Mouse (Mus musculus): ENCODE measurements around the gene Col4a2.

The Col4a2 gene

GRCm38 (mm10) chr8:11312349-11313175 is at the start of gene Col4a2, which contains the start of gene Col4a1:
Col4a2 (plus strand) TSS chr8:11312805.
Col4a1 (minus strand) TSS chr8:11312826.
- DNase-seq (ENCODE audit: low read depth, low spot score) = peak; percentile 64

DNA sequence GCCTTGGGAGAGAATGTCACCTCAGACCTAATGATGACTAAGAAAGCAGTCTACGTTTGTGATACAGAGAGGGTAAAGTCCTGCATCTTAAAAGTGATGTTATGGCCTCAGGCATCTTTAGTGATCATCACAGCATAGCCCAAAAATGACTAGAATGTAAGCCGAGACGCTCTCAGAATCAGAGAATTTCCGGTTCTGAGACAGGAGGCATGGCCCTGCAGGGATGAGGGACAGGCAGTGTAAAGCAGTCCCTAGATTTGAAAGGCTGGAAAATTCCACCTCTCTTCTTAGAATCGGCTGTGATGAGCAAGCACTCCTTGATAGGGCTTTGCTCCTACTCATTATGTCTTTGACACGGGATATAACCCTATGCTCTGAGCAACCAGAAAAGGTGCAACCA is 48.8 kb upstream of the Col4a2 start:
- no peak for DNase-seq (ENCODE audit: low read depth, low spot score)

DNA sequence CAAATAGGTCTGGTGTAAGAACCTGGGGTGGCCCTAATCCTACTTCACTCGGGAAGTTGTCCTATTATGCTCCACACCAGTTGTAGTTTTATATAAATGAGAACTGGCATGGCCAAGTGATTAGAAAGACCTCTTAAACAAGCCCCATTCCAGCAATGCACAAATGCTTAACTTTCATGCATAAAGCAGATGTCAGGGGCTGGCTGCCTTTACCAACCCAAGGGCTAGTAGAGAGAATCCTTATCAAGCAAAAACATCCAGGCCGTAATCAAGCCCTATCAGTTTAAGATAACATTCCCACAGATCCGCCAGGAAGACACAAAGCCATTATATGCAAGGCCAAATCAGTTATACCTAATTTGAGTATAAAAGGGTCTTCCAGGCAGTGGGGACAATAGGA is 46.6 kb upstream of the Col4a2 start:
- no peak for DNase-seq (ENCODE audit: low read depth, low spot score)

DNA sequence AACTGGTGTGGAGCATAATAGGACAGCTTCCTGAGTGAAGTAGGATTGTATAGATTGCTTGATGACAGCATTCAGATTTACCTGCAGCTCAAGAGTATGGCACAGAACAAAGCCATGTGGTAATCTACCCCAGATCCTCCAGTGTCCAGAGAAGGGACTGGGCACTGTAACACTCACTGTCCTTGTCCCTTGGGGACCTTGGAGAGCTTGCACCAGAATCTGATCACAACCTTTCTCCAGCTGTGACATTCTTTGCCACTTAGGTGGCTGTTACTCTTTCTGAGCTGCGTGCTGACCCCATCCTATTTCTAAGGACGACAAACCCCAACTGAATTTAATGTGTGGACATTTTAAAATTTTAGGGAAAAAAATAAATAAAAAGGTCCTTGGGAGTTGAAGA is 46.1 kb upstream of the Col4a2 start:
- no peak for DNase-seq (ENCODE audit: low read depth, low spot score)

- no peak for DNase-seq (ENCODE audit: low read depth, low spot score)
Measured at GRCm38 (mm10) chr8:11268753-11269152, 43.9 kb upstream of the Col4a2 start.

DNA sequence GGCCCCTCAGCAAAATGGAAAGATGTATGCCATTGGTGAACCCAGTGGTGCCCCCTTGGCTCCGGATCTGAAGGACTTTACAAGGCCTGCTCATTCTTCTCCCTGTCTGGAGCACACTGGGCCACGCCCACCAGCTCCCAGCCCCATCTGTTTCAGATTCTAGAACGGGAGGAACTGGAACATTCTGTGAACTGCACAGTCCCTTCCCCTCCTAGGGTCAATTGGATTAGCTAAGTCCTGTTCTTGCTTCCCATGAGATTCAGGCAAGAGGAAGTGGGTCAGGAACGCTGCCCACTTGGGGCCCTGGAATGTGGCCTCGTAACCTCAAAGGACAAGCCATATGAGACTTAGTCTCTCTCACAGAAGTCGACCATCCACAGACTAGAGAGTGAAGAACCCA is 41.8 kb upstream of the Col4a2 start:
- no peak for DNase-seq (ENCODE audit: low read depth, low spot score)

DNA sequence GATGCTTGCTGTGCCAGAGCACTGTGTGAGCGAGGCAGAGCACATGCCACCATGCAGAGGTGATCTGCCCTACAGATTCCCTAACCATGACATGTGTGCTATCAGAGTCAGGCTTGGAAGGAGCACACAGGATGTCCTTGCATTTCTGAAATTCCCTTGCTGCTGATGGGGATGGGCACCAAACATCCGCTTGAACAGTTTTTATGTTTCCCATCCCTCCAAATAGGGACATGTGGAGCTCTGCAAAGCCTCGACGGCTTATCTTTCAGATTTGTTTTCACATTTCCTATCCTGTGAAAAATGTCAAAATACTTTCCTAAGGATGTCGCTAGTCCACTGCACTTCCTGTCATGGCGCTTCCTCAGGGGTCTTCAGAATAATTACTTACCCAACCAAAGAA is 40.4 kb upstream of the Col4a2 start:
- DNase-seq (ENCODE audit: low read depth, low spot score) = no peak

DNA sequence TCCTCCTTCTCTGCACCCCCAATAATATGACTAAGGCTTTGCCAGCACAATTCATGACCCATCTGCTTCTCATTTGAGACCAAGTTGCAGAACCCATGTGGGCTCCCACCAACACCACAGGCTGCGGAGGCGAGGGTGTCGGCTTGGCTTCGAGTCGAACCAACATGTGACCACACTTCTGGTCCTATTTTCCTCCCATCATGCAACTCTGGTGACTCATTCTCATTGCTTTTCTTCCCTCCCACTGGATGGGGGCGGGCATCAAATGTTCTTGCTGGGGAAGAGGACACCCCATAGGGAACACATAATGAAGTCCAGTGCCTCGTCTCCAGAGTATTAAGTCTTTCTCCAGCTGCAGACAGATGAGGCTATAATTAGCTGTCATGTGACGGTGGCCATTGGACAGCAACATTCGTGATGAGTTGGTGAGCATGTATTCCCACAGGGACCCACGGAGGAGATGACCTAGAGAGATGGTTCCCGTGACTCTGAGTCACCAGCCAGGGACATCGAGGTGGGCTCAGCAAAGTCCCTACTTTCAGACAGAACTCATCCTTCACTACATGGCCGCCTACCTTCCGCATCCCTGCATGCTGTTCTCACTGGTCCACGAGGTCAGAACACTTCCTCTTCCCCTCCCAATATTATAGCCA is 39.0 kb upstream of the Col4a2 start:
- DNase-seq (ENCODE audit: low read depth, low spot score) = no peak

DNA sequence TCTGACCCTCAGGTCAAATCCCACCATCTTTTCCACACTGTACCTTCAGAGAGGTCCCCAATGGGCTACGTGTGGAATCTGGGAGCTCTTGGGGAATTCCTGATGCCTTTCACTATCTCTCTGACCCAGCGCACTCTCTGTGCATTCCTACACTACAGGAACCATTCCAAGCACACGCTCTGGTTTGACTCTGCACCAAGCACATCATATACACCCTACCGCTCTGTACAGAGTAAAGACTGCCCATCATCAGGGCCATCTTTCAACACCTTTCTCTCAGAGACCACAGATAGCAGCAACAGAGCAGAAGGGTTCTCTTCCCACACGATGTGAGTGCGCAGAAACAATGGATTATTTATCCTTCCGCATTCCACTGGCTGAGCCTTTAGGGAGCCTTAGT is 38.2 kb upstream of the Col4a2 start:
- no peak for DNase-seq (ENCODE audit: low read depth, low spot score)

- no peak for DNase-seq (ENCODE audit: low read depth, low spot score)
Measured at GRCm38 (mm10) chr8:11276286-11276685, 36.3 kb upstream of the Col4a2 start.

GRCm38 (mm10) chr8:11277602-11278051 is 35.0 kb upstream of the Col4a2 start:
- no peak for DNase-seq (ENCODE audit: low read depth, low spot score)

DNA sequence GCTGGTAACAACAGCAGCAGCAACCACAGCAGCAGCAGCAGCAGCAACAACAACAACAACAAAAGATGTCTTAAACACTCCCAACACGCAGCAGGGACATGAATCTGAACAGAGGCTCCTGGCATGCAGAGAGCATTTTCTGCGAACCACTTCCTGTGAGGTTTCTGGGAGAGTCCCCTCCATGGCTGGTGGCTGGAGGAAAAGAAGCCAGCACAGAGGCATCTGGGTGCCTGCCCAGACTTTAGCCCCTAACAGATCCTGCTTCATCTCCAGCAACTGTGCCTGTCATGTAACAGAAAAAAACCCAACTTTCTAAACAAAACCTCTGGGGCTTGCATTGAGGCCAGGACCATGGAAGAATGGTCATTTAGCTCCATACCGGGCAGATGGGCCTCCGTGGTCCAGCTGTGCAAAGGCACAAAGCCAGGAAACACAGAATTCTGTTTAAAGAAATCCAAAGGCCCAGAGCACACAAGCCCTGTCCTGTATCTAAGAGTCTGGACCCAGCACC is 34.4 kb upstream of the Col4a2 start:
- no peak for DNase-seq (ENCODE audit: low read depth, low spot score)

GRCm38 (mm10) chr8:11279296-11279826 is 33.2 kb upstream of the Col4a2 start:
- DNase-seq (ENCODE audit: low read depth, low spot score) = no peak

GRCm38 (mm10) chr8:11280721-11281268 is 31.8 kb upstream of the Col4a2 start:
- no peak for DNase-seq (ENCODE audit: low read depth, low spot score)

GRCm38 (mm10) chr8:11282139-11282538 is 30.5 kb upstream of the Col4a2 start:
- DNase-seq (ENCODE audit: low read depth, low spot score) = no peak

GRCm38 (mm10) chr8:11282696-11283095 is 29.9 kb upstream of the Col4a2 start:
- DNase-seq (ENCODE audit: low read depth, low spot score) = no peak

GRCm38 (mm10) chr8:11283217-11283616 is 29.4 kb upstream of the Col4a2 start:
- no peak for DNase-seq (ENCODE audit: low read depth, low spot score)

DNA sequence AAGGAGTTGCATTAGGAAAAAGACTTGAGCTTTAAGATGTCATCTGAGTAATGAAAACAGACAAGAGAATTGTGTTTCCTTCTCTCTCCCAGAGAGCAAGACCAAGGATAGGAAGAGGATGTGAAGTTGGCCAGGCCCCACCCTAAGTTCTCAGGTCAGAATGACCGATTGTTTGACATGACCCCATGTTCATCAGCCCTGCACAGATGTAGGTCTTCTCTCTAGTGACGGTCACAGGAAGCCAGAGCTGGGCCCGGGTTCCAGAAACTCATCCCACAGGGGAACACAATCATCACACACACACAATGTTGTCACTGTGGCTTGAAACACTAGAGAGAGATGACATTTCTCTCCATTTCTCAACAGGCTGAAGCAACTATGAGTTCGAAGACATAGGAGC is 27.2 kb upstream of the Col4a2 start:
- no peak for DNase-seq (ENCODE audit: low read depth, low spot score)

DNA sequence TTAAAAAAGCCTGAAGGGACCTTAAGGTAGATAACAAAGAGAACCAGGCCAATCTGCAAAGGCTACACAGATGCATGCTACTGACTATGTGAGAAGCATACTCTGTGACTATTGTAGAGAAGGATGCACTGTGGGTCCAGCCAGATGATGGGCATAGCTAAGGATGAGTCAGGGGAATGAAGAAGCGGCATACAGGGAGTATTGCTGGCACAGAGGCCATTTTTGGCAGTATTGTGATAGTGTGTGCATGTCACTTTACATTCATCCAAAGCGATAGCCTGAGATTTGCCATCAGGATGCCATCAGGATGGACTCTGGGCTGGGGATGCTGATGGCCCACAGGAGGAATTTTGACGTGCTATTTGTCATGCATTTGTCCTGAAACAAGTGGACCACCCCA is 25.5 kb upstream of the Col4a2 start:
- no peak for DNase-seq (ENCODE audit: low read depth, low spot score)

DNA sequence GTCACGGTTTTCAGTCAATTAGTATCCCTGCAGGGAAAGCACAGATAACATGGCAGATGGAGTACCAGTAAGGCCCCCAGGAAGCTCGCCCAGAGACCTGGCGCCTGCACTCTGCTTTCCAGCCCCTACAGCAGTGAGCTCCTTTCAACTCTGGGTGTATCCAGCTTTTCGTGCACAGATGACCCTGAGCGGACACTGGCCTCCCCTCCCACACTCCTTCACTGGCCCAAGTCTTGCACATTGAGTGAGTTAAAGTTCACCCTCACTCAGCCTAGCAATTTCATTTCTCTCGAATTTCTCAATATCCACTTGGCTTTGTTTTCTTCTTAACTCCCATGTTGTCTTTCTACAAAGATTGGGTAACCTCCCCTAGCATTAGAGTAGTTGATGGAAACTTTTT is 24.3 kb upstream of the Col4a2 start:
- DNase-seq (ENCODE audit: low read depth, low spot score) = no peak

- no peak for DNase-seq (ENCODE audit: low read depth, low spot score)
Measured at GRCm38 (mm10) chr8:11290533-11290932, 22.1 kb upstream of the Col4a2 start.

GRCm38 (mm10) chr8:11292611-11293010 is 20.0 kb upstream of the Col4a2 start:
- DNase-seq (ENCODE audit: low read depth, low spot score) = no peak

Data from embryo, embryonic 11.5 days (tissue).